Mouse (Mus musculus): ENCODE measurements around the gene Ubiad1. TPM values are rescaled to one million over a fixed set of nuclear protein-coding genes. Genes with fewer than 3 reads are reported as not detected.

Ubiad1 gene
- 24.0 TPM for polyA plus RNA-seq (2017; shearing (Covaris generic))

DNA sequence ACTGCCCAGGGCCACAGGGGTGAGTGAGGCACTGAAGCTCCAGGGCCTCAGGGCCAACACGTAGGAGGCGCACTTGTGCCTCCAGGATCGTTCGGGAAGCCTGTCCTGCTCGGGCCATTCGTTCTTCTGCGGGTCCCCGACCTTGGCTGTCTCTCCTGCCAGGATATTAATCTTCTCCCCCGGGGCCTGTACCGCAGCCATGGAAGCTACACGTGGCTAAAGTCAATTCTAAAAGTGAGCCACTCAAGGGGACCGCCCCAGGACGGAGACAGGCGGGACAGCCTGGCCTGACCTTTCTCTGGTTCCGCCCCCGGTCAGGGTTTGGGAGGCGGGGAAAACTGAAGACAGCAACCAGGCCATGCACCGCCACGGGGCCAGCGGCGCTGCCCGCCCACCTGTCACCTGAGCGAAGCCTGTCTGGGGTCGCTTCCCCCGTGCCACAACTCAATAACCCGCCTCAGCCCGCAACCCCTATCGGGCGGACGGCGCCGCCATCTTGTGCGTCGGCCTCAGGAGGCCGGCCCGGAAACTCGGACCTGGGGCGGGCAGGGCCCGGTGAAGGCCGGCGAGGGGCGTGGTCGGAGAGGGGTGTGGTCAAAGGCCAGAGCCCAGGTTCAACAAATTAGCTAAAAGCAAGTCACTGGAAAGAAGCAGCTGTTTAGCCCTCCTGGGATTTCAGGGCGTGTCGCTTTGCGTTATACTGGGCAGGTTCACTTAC lies at the start of gene Ubiad1:
TSS of gene Ubiad1 (minus strand) at position 522 of the 718 bp plus-strand sequence.

DNA sequence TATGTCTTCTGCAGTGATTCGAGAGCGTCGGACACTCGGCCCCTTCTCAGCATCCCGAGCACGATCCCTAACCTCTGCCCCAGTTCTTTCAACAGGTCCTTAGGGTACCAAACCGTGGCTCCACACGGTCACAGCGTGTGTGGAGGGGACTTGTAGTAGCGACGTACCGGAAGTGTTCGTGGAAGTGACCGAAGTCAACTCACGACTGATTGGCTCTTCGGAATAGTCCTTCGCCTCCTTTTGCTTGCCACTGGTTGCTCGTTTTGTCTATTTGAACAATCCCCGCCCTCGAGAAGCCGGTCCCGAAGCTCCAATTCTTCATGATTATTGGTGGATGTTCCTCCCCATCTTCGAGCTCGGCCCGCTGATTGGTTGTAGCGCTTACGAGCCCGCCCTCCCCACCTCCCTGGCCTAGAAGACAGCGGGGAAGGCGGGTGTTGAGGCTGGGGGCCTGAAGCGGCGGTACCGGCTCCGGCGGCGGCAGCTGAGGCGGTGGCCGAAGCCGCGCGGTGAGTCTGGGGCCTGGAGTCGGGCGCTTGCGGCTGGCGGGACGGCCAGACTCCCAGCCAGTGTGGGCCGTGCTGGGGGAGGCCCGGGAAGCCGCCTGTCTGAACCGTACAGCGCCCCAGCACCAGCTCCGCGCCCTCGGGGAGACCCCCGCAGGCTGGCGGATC lies 3.7 kb upstream of the Ubiad1 start, which contains the start of gene Mtor:
TSS of gene Mtor (plus strand) at position 433 of the 674 bp plus-strand sequence.

Other genes with a start within 250 kb of the Ubiad1 start
- gene Disp3, start 156.8 kb downstream of the Ubiad1 start, polyA plus RNA-seq (2017; shearing (Covaris generic)): not detected
- 23.6 TPM for gene Mtor, start 3.8 kb upstream of the Ubiad1 start, polyA plus RNA-seq (2017; shearing (Covaris generic))
- 0.13 TPM for gene Angptl7, start 55.7 kb upstream of the Ubiad1 start, polyA plus RNA-seq (2017; shearing (Covaris generic))
- gene Exosc10, start 113.7 kb upstream of the Ubiad1 start, polyA plus RNA-seq (2017; shearing (Covaris generic)): 136 TPM
- 12.4 TPM for gene Srm, start 146.7 kb upstream of the Ubiad1 start, polyA plus RNA-seq (2017; shearing (Covaris generic))
- gene Masp2, start 157.8 kb upstream of the Ubiad1 start, polyA plus RNA-seq (2017; shearing (Covaris generic)): not detected
- 232 TPM for gene Tardbp, start 182.2 kb upstream of the Ubiad1 start, polyA plus RNA-seq (2017; shearing (Covaris generic))
- not detected for gene Gm572, start 198.5 kb upstream of the Ubiad1 start, polyA plus RNA-seq (2017; shearing (Covaris generic))